Mouse (Mus musculus) hindlimb bud, embryonic 11.5 days (tissue): ENCODE results near the gene Mfge8.

ENCODE experiments used
- DNase-seq: peaks from one replicate; pipeline ENCODE4 v3.0.0-alpha.2; 2012; ENCODE audit warnings: low read depth, low spot score; ENCODE audit errors: extremely low spot score

Gene Mfge8

GRCm38 (mm10) chr7:79148711-79149266 is at the start of gene Mfge8:
Gene Mfge8 (minus strand): TSS chr7:79149060.
- peak; percentile 75 for DNase-seq

DNA sequence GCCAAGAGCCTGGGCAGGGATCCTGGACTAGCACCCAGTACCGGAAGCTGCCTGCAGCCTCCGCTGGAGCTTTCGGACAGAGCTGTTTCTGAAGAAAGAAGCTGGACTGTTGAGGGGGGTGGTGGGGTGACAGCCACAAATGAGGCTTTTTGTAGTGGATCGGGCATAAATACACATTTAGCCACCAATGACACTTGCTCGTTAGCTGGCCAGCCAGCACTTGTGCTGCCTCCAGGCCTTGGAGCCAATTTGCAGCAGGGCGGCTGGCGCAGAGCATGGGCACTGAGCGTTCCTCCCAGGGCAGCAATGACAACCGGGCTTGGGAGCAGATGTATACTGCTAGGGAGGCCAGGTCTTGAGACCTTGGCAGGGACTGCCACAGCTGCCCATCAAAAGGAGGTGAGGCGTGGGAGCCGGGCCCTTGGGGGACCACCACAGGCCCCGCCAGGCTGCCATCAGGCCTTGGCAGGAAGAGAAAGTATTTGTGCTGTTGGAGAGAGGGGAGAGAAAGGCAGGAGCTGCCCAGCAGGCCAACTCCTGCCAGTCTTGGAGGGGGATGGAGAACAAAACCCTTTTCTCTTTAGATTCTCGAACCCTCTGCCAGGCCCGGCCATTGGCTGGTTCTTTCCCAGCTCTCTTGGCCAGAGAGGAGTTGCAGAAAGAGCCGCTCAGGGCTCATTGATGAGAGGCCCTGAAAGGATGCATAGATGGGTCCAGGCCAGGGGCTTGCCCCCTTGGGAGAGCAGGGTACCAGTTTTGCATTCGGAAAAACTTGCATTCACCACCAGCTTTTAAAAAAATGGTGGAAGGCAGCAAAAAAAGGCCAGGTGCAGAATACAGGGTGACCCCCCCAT is 45.9 kb upstream of the Mfge8 start:
- no peak for DNase-seq

- DNase-seq = no peak
Measured at GRCm38 (mm10) chr7:79193936-79194335, 45.1 kb upstream of the Mfge8 start.

DNA sequence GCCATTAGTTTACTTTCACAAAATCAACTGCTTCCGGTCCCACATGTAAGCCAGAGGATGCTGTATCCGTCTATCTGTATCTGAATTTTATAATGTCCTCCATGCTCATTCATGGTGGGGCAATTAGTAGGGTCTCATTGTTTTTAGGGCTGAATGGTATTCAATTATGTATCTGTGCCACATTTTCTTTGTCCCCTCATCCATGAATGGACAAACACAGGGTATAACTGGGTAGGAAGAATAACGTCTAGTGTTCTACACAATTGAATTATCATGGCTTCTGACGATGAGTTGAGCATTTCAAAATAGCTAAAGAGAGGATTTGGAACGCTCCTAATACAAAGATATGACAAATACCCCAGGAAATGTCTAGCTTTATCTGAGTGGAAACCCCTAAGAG is 42.6 kb upstream of the Mfge8 start:
- DNase-seq = no peak

- no peak for DNase-seq
Measured at GRCm38 (mm10) chr7:79190592-79190991, 41.7 kb upstream of the Mfge8 start.

DNA sequence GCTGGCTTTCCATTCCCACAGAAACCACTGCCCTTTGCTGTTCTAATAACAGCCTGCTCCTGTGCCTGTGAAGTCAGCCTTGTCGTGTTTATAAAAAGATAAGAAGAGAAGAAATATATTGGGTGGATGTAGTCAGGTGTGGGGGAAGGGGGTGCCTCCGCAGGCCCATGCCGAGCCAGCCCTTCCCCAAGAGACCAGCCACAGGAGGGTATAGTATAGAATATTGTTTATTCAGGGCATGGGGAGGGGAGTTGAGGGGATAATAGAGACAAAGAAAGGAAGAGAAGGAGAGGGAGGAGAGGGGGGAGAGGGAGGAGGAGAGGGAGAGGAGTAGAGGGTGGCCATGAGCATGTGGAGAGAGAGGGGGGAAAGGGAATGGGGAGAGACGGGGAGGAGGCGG is 40.4 kb upstream of the Mfge8 start:
- no peak for DNase-seq

DNA sequence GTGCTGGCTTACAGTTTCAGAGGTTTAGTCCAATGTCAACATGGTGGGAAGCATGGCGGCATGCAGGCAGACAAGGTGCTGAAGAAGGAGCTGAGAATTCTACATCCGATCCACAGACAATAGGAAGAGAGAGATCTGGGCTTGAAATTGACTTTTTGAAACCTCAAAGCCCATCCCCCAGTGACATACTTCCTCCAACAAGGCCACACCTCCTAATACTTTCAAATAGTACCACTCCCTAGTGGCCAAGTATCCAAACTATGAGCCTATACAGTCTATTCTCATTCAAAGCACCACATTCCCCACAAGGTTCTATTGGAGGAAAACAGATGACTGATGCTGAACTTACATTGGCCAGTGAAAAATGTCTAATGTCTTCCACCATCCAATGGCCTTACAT is 38.7 kb upstream of the Mfge8 start:
- DNase-seq = no peak

GRCm38 (mm10) chr7:79183417-79183816 is 34.6 kb upstream of the Mfge8 start:
- no peak for DNase-seq

- DNase-seq = no peak
Measured at GRCm38 (mm10) chr7:79173800-79174199, 24.9 kb upstream of the Mfge8 start.

- no peak for DNase-seq
Measured at GRCm38 (mm10) chr7:79171782-79172181, 22.9 kb upstream of the Mfge8 start.

DNA sequence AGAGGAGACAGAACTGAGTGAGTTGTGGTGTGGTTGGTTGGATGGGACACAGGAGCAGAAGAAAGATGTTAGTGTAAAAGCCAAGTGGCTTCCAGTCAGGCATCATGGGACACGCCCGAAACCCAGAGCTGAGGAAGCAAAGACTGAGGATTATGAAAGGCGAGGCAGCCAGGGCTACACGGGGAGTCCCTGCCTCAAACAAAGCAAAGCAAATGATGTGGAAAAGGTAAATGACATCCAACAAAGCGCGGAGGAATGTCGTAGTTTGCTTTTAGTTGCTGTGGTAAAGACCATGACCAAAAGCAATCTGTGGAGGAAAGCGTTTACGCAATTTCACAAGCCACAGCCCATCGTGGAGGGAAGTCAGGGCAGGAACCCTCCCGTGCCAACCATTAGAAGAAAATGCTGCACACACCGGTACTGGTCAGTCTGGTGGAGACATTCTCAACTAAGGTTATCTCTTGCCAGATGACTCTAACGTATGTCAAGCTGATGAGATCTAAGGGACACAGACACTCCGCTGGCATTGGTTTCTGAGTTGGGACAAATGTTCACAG is 18.2 kb upstream of the Mfge8 start:
- DNase-seq = no peak

- no peak for DNase-seq
Measured at GRCm38 (mm10) chr7:79159406-79159805, 10.5 kb upstream of the Mfge8 start.

GRCm38 (mm10) chr7:79149522-79149921 is 662 bp upstream of the Mfge8 start:
- DNase-seq = no peak

DNA sequence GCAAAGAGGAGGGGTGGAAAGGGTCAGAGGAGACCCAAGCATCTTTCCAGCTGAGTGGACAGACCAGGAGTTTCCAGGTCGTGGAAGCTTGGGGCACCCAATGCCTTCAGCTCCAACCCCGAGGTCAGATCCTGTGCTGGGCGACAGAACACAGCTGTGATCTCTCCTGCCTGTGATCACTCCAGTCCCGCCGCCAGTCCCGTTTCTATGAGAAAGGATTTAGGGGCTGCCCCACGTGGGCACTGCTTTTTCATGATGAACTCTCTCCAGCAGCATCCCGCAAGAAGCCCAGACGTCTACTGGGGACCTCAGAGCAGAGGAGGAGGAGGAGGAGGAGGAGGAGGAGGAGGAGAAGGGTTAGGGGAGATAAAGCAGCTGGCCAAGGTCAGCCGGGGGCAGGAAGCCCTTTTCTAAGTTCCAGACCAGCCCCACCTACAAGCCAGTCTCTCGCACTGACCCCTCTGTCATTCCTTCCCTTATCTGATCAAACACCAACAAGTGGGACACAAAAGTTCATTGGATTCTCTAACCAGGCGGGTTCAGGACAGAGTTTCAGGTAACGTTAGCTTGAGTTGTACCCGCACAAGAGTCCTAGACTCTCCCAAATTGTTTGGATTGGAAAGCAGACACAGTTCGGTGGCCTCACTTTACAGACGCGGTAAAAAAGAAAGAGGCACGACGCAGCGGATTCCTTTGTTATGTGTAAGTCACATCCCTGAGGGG is 768 bp downstream of the Mfge8 start:
- DNase-seq = no peak

DNA sequence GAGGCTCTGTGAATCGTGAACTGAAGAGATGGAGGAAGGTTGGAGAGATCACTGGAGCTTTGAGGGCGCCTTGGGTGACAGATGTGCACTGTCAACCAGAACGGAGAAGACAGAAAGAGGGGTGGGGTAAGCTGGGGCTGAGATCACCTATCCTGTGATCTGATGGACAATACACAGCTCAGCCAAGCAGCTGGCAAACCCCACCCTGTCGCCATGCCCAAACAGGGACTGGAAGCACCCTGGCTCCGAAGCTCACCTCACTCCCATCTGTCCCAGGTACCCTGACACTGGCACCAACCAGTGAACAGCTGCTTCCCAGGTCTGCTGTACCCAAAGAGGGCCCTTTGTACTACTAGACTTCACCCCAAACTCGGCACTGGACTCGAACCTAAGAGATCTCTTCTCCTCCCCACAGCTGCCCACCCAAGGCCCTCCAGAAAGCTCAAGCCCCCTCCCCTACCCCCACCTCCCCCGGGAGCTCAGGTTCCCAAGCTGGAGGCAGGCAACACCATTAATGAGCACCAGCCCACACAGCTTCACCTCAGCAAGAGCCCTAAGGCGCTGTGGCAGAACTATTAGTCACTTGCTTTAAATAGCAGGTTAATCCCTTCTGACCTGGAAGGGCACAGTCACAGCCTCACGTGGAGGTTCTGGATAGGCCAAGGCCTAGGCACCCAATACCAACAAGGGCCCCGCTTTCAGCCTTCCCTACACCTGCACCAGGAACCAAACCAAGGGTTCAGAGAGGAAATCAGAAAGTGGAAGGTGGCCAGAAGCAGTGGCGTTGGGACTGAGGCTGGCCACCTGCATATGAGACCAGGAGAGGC is 1.6 kb downstream of the Mfge8 start:
- peak; percentile 72 for DNase-seq

DNA sequence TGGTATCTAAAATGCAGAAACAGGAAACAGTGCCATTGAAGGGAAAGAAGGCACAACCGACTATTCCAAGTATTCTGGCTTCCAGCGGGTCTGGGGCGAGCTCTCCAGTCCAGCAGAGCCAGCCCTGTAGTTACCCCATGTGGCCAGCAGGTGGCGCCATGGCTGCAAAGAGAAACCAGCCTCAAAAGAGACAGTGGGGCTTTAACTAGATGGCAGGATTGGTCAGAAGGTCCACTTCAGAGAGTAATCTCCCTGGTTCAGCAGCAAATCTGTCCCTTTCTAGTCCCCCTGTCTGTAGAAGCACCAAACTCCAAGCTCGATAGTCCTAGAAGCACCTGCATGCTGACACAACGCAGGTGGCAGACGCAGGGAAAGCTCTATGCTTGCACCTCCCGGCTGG is 8.0 kb downstream of the Mfge8 start:
- DNase-seq = no peak

DNA sequence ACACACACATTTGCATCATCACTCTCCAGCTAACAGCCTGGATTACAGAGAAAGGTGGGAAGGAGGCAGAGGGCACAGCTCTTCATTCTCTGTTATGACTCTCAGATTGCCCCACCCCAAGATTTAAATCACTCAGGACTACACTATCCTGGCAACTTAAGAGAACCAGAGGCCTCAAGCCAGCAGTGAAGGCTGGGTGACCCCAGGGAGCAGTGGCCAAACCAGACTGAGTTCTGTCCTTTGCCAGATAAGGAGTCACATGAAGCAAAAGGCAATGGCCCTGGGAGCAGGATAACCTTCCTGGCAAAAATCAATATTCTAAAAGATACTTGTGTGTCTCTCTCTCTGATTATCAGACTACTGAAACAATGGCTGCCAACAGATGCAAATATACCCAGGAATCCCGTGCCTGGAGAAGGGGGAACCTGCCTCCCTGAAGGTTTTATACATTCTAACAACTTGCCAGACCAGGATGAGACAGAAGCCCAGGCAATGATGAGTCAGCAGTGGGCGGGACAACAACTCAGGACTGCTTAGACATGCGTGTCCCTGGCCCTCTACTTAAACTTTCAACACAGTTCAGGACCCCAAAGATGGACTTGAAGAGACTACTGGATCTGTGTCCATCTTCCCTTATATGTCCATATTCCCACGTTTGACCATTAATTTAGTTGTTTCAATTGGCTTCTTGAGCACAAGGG is 8.8 kb downstream of the Mfge8 start:
- no peak for DNase-seq

DNA sequence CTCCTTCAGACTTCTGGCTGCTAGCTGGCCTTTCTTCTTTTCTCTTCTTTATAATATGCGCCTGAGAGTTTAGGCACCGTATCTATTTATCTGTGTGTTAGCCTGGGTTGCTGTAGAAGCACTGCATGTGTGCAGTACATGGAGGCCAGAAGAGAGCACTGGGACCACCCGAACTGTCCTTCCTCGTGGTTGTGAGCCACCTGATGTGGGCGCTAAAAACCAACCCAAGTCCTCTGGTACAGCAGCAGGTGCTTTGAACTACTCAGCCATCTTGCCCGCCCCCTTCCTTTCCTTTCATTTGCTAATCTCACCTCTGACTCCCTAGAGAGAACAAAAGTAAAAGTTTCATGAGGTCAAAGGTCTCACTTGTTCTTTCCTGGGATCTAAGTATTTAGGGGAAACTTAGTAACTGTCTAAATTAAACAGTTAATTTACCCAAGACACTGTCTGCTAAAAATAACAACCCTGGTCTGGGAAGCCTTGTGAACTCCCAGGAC is 9.5 kb downstream of the Mfge8 start:
- no peak for DNase-seq

GRCm38 (mm10) chr7:79133391-79133790 is 15.5 kb downstream of the Mfge8 start:
- no peak for DNase-seq

DNA sequence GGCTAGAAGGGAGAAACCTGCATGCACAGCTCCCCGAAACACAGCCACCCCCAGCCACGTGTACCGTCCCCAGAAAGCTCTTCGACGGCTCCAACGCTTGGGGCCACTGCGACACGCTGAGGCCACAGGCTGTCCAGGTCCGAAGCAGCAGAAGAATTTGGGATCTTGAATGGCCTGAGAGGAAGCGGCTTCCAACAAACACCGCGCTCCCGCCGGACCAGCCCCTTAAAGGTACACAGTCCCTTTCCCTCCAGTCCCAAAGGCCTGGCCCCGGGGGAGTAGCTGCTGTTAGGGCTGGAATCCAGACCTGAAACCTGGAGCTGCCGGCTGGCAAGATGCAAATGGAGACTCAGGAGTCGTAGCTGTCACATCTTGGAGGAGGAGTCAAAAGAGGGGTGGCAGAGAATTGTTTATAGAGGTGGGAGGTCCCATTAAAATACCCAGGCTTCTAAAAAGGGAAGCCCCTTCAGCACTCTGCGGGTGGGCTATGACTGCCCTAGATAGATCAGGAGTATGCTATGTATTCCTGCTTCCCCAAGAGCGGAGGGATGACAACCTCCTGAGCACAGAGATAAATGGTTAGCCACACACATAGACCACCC is 17.9 kb downstream of the Mfge8 start, which contains the start of gene Hapln3:
TSS of gene Hapln3 (minus strand) at position 176 of the 602 bp plus-strand sequence.
- DNase-seq = no peak
